Mouse (Mus musculus): ENCODE data around the gene Tnfrsf13b.

GRCm38 (mm10) chr11:61162776-61163175 lies 36.2 kb downstream of the Tnfrsf13b start:
- TF ChIP-seq CTCF (IDR thresholded peaks at IDR 0.05) = no peak
- TF ChIP-seq POLR2A (IDR thresholded peaks at IDR 0.05; ENCODE audit: insufficient read depth, low read depth, low read length) = no peak
- TF ChIP-seq EP300 (IDR thresholded peaks at IDR 0.05; ENCODE audit: insufficient read depth, low read depth, low read length) = no peak

Measured in heart, adult 2 months (tissue).